Mouse (Mus musculus) lung, postnatal 10 days (tissue): Measurements from ENCODE around the gene Prox1.

ENCODE experiments used
- DNase-seq: peaks from one replicate; pipeline ENCODE4 v3.0.0; 2021

Gene Prox1

DNA sequence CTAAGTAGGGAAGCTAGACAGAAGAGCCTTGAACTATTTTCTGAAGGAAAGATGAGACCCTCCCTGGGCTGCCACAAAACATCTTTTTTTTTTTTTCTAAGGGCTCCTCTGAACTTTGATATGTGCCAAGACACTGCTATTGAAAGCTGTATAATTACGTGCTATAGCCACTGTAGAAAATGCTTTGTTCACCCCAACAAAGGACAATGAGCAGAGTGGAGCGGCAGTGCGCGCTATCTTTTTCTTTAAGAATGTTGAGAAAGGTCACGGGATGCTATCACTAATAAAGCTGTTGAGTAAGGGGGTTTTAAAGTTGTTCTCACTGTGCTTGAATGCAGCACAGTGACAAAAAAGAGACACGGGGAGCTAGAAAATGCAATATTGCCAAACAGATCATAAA lies 30.0 kb downstream of the Prox1 start:
- no peak for DNase-seq

GRCm38 (mm10) chr1:190139711-190140405 lies 30.7 kb downstream of the Prox1 start:
- no peak for DNase-seq

- no peak for DNase-seq
Measured at GRCm38 (mm10) chr1:190137943-190138342, 32.6 kb downstream of the Prox1 start.

GRCm38 (mm10) chr1:190132897-190133296 lies 37.6 kb downstream of the Prox1 start:
- DNase-seq = no peak

DNA sequence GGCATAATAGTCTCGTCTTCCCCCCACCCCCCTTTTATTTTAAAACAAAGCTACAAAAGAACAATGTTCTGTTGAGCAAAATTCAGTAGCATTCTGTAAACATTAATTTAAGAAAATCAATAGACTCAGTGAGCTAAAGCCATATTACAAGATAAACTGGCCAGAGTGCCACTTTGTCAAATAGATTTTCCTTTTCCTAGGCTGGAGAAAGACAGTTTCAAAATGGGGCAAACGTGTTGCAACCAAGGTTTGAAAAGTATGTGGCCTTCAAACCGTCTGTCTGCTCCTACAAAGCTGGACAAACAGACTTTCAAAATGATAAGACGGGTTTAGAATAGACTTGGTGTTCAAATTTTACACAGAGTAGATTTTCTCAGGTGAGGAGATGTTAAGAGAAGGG lies 39.6 kb downstream of the Prox1 start:
- no peak for DNase-seq

GRCm38 (mm10) chr1:190129553-190129952 lies 41.0 kb downstream of the Prox1 start:
- DNase-seq = no peak

DNA sequence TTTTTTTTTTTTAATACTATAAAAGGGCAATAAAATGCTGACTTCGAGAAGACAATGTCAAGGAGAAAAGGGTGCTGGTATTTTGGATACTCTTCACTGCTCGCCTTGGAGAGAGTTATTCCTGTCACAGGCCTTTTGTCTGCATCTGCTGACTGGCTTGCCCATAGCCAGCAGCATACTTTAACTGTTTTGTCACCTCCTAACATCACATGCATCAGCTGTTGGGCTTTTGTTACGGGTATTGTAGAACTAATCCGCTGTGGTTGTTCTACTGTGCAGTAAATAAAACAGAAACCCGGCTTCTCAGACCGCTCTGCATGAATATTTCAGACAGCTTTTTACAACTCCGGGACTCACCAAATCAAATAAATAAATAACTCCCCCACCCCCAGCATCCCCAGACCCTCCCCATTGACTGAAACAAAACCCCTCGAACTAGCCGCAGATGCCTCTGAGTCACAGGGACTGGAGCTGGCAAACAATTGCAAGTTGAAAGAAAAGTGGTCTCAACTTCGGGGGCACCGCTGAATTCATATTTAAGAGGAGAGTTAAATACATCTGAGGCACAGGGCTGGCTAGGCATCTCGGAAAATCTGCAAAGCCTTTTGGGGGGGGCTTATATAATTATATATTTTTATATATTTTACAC lies 41.7 kb downstream of the Prox1 start:
- no peak for DNase-seq

DNA sequence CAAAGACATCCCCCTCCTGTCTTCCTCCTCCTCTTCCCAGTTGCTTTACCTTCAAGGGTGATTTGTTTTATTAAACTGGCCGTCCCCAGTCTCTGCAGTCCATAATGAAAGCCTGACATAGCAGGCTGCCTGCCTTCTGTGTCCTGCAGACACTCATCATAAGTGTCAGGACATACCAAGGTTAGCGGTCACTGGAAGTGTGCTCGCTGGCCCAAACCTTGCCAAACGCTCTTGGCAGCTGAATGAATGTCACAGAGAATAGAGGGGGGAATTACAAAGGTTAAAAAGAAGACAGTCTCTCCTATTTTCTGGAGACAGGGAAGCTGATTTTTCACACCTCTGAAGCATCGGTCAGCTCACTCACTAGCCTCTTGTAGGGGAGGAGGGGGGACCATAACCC lies 42.6 kb downstream of the Prox1 start:
- no peak for DNase-seq

DNA sequence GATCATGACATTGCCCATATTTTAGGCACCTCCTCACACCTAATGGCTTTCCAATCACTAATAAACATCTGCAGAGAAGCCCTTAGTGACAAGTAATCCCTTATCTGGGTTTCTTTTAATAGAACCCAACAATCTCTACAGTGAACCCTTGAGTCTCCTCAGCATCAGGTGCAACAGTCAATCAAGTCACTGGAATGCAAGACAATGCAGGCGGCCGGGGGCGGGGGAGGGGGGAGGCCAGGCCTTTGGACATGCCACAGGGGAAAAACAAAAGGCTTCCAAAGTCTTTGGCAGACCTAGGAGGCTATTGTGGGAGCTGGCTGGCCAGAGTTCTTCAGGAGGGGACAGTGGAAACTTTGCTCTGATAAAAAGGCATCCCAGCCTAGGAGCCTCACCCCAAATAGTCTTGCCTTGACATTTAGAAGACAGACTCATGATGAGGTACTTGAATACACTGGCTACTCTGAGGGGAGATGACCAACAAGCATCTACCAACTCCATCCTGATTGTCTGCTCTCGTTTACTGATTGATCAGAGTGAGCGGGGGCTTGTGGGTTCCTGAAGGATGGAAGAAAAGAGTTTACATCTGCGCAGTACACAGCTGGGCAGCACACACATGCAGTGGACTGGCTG lies 43.2 kb downstream of the Prox1 start:
- DNase-seq = no peak

DNA sequence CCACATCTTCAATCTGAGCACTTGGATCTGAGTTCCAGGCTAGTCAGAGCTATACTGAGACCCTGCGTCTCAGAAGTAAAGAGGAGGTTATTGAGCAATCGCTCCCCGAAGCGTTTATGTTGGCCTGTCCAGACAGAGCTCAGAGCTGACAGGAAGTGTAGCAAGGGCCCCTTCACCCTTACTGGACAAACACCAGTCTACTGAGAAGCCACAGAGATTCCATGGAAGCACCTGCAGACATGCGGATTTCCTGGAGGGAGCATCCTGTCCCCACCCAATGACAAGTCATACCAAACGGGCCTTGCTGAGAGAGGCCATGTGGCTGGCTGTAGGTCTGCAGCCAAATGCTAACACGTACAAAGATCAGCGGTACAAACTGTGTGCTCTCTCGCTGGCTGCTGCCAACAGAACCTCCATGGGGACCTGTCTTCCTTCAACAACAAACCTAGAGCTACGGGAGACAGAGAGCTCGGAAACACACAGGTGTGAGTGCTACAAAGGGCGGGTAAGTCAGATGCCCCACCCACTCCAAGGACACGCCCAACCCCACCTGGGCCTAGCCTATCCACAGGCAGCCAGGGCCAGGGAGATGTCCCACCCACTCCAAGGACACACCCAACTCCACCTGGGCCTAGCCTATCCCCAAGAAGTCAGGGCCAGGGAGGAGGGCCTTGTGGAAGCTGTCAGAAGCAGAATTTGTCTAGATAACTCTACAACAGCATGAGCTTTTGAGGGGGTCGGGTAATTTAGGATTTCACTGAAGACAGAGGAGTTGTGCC lies 45.4 kb downstream of the Prox1 start:
- DNase-seq = peak; percentile 5

- DNase-seq = no peak
Measured at GRCm38 (mm10) chr1:190123404-190123803, 47.1 kb downstream of the Prox1 start.

- DNase-seq = no peak
Measured at GRCm38 (mm10) chr1:190115985-190116384, 54.5 kb downstream of the Prox1 start.

DNA sequence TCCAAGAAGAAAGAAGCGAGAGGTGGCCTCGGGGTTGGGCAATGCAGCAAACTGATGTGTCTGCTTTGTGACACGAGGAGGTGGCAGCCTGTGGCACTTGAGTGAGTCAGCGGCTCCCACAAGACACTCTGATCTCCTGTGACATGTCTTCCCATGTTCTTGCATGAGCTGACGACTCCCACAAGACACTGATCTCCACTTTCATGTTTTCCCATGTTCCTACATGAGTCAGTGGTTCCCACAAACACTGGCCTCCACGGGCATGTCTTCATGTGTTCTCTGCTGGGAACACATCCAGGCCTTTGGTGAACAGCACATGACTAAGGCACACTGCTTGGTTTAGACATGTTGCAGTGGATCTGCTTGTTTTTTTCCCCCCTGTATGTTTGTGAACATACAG lies 58.8 kb downstream of the Prox1 start:
- no peak for DNase-seq

DNA sequence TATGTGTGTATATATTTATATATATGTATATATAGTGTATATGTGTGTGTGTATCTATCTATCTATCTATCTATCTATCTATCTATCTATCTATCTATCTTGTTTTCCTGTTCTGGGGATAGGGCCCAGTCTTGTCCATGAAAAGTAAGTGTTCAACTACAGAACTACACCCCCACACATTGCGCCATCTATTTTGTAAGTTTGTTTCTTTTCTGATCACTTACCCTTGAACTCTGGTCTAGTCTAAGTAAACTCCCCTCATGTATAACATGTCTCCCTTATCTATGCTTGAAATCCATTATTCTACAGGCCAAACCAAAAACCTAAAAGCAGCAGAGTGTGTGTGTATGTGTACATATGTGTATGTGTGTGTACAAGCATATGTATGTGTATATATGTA lies 62.9 kb downstream of the Prox1 start:
- DNase-seq = no peak

DNA sequence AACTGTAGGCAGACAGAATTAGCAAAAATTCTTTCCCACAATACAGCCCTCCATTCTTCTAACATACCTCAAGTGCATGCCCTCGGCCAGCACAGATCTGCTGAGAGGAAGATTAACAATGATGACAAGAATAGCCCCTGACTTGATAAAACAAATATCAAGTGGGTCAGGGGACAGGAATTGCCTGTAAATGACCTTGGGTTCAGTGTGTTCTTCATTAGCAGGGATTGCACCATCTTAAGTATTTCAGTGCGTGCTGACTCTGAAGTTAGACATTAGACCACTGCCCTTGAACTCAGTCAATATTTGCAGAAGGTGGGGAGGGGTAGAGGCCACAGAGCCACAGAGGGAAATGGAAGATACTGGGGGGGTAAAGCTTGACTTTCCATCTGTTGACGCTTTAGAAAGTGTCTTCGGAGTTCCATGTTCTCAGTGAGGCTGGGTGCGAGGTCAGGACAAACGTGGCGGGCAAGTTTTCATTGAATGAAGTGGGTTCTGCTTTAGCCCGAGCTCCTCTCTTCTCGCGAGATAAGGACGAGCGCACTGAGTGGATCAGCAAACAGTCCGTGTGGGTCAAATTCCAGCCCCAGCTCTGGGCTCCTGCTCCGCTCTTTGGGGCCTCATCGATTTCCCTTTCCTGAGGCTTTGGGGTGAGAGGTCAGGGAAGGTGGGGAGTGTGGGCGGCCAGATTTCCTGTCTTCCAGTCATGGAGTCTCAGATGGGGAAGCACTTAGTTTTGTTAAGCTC lies 63.7 kb downstream of the Prox1 start:
- DNase-seq = no peak

- DNase-seq = no peak
Measured at GRCm38 (mm10) chr1:190106060-190106459, 64.5 kb downstream of the Prox1 start.

DNA sequence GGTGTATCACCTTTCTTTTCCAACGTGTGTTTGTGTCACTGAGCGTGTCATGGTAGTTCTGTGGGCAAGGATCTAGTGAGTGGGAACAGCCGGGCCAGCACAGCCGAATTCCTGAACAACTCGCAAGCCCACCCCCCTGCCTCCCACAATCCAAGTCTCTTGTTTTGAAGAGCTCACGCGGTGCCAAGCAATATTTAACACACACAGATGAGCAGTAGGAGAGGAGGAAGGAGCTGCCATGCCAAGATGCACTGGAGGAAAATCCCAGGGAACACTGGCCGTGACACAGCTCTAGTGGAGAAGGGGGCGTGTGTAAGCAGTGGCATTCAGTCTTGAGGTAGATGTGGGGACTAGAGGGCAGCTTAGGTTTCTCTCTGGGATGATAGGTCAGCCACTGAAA lies 77.2 kb downstream of the Prox1 start:
- no peak for DNase-seq

DNA sequence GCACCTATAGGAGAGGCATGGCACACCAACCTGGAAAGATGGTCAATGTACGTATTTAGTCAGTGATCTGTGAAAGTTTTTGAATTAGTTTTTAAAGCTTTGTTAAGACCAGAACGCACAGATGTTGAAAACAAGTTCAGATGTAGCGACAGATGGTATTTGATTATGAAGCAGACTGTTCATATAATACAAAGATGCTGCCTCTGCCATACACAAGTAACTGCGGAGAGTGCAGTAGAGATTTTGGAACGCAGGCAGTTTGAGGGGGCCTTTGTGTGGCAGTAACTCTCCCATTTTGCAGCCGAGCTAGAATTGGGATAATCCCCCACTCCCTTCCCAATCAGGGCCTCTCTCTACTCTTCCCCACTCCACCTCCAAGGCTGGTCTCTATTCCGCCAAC lies 78.4 kb downstream of the Prox1 start:
- DNase-seq = no peak

- no peak for DNase-seq
Measured at GRCm38 (mm10) chr1:190088929-190089328, 81.6 kb downstream of the Prox1 start.

- no peak for DNase-seq
Measured at GRCm38 (mm10) chr1:190085703-190086102, 84.8 kb downstream of the Prox1 start.

DNA sequence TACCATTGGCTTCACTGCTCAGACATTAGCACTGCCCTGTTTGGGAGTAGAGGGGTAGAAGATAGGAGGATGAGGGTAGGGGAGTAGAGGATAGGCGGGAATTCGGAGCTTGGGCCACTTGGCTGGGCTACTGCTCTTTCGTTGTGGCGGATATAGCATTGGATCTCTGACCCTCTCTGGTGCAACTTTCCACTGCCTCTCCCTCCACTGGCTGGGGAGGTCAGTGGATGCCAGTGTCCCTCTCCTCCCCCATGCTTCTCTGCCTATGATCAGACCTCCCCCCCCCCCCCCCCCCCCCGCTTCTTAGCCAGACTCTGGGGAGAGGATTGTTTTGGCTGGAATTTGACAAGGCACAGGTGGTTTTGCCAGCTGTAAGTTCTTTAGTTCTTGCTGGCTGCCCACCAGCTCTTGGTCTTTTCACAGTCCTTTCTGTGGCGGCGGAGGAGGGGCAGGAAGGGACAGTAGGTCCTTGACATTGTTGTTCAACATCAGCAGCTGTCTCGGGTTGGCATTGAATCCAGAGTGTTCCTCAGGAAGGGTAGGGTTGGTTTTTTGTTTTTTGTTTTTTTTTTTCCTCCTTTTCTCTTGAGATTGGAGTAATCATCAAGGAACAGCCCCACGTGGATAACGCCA lies 90.8 kb downstream of the Prox1 start:
- DNase-seq = peak; percentile 9

DNA sequence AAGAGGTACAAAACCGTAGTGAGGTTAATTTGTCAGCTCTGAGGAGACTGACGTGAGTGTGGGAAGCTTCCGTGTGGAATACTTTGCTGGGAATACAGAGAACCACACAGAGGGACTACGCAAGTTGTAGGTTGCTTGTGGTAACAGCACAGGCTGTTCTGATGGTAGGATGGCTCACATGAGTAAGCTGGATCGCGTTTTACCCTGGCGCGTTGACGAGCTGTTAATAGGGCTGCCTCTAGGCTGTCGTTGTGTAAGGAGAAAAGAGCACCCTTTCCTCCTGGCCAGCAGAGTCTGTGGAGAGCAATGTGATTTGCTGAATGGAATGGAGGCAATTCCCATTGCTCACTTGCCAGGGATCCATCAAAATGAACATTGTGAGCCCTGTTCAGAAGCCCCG lies 93.9 kb downstream of the Prox1 start:
- no peak for DNase-seq
